Mouse (Mus musculus) heart, adult 2 months (tissue): ENCODE data around the gene Neurl2.
A peak's percentile ranks its signal among the peaks of the same experiment; 100 is the strongest.

Source experiments
- CTCF ChIP-seq: fragments of 200-600 bp; IDR thresholded peaks from 2 replicates; pipeline ENCODE4 v1.8.1; 2022; ENCODE audit warnings: antibody characterized with exemption, mild to moderate bottlenecking, moderate library complexity
- POLR2A ChIP-seq: fragments of 200-500 bp; IDR thresholded peaks from 2 replicates; pipeline ENCODE4 v1.6.1; 2011; ENCODE audit warnings: mild to moderate bottlenecking, low read depth, low read length, control low read depth; ENCODE audit not compliant: insufficient read depth

GRCm38 (mm10) chr2:164845782-164846181 lies 12.5 kb upstream of the Neurl2 start:
- TF ChIP-seq POLR2A (no peak), CTCF (peak; percentile 69)
